Mouse (Mus musculus) forebrain, embryonic 16.5 days (tissue): Measurements from ENCODE around the gene Fryl. TPM values are rescaled to one million over a fixed set of nuclear protein-coding genes. Genes with fewer than 3 reads are reported as not detected.

Source experiments
- ATAC-seq: fragments of 200-750 bp; cut with Nextera tagmentation; 2 replicates; pipeline ENCODE4 v1.8.0; 2017; ENCODE audit warnings: mild to moderate bottlenecking, moderate library complexity
- H3K27ac ChIP-seq: fragments of 300-500 bp; sonication (generic); 2 replicates; pipeline ENCODE4 v1.5.1; 2014; ENCODE audit warnings: low read length, control low read depth
- H3K27me3 ChIP-seq: fragments of 300-500 bp; sonication (generic); replicated peaks from 2 replicates; pipeline ENCODE4 v1.6.1; 2014; ENCODE audit warnings: low read length; ENCODE audit not compliant: control insufficient read depth, insufficient read depth
- H3K36me3 ChIP-seq: fragments of 300-500 bp; sonication (generic); 2 replicates; pipeline ENCODE4 v1.6.1; 2014; ENCODE audit not compliant: control insufficient read depth, insufficient read depth
- H3K4me1 ChIP-seq: fragments of 300-500 bp; sonication (generic); replicated peaks from 2 replicates; pipeline ENCODE4 v1.6.1; 2014; ENCODE audit warnings: low read length; ENCODE audit not compliant: control insufficient read depth, insufficient read depth
- H3K4me2 ChIP-seq: fragments of 300-500 bp; sonication (generic); 2 replicates; pipeline ENCODE4 v1.6.1; 2014; ENCODE audit warnings: mild to moderate bottlenecking, low read length, control low read depth
- H3K4me3 ChIP-seq: fragments of 300-500 bp; sonication (generic); replicated peaks from 2 replicates; pipeline ENCODE4 v1.5.1; 2014; ENCODE audit warnings: mild to moderate bottlenecking, low read length, control low read depth
- H3K9ac ChIP-seq: fragments of 300-500 bp; sonication (generic); replicated peaks from 2 replicates; pipeline ENCODE4 v1.6.1; 2014; ENCODE audit warnings: low read depth, low read length, control low read depth
- H3K9me3 ChIP-seq: fragments of 300-500 bp; sonication (generic); 2 replicates; pipeline ENCODE4 v1.6.1; 2016; ENCODE audit warnings: low read length; ENCODE audit not compliant: control insufficient read depth
- WGBS: fragments of 180-500 bp; shearing (Covaris S2); extraction: QIAGEN DNeasy Blood & Tissue Kit; methylation state at CpG from one replicate; pipeline ENCODE4 v1.1.7; 2014; 5-methylcytosine and 5-hydroxymethylcytosine counted together
- polyA plus RNA-seq: library from polyadenylated mRNA; unstranded; fragments of >200 nt; fragmentation: Nextera tagmentation; extraction: Ambion mirVana; gene quantifications from 2 replicates; pipeline ENCODE4 v1.2.1, GENCODE M21; 2015

Gene Fryl
- polyA plus RNA-seq, 1 experiment from 2014 or later: 50.7 TPM

DNA sequence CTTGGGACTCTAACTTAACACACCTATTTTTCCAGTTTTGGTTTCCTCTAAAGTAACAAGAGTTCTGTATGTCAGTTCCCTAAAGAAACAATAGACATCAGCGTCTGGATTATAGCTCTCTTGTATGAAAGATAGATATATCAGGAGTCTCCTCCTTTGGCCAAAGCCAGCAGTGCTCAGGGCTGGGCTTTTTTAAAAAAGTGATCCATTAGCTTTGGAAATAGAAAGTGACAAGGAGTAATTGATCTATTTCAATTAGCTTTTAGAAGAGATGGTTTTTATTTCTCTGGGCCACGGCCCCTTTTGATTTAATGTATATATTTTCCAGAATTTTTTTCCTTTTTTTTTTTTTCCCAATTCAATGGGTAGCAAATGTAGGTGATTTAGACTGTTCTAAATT lies 261.5 kb downstream of the Fryl start:
- 60% methylated on average over 2 of the region's 2 CpGs for WGBS
- Histone ChIP-seq H3K27ac (no peak overlapping the region), H3K27me3 (no peaks in the 10 kb centered on the region), H3K4me1 (peaks cover 4% of the 10 kb centered on the region; the same call in 1 of the 2 replicates), H3K4me3 (no peak overlapping the region), H3K4me2 (no peak overlapping the region), H3K9me3 (no peaks in the 10 kb centered on the region), H3K36me3 (no peaks in the 10 kb centered on the region), H3K9ac (no peak overlapping the region)
- ATAC-seq: no peak

GRCm38 (mm10) chr5:72994424-72994823 lies 262.0 kb downstream of the Fryl start:
- H3K9ac ChIP-seq: no peak overlapping the region
- no peak overlapping the region for H3K4me2 ChIP-seq
- H3K27ac ChIP-seq: no peak overlapping the region
- no peaks in the 10 kb centered on the region for H3K9me3 ChIP-seq
- H3K4me3 ChIP-seq: no peak overlapping the region
- peaks cover 4% of the 10 kb centered on the region; the same call in 1 of the 2 replicates for H3K4me1 ChIP-seq
- 31% methylated on average over 8 of the region's 8 CpGs for WGBS
- no peaks in the 10 kb centered on the region for H3K27me3 ChIP-seq
- no peaks in the 10 kb centered on the region for H3K36me3 ChIP-seq
- no peak for ATAC-seq

GRCm38 (mm10) chr5:72992474-72992873 lies 263.9 kb downstream of the Fryl start:
- ATAC-seq: no peak
- H3K36me3 ChIP-seq: no peaks in the 10 kb centered on the region
- H3K4me2 ChIP-seq: no peak overlapping the region
- no peak overlapping the region for H3K4me3 ChIP-seq
- H3K9me3 ChIP-seq: no peaks in the 10 kb centered on the region
- no peak overlapping the region for H3K27ac ChIP-seq
- no peak overlapping the region for H3K9ac ChIP-seq
- peaks cover 4% of the 10 kb centered on the region; the same call in 1 of the 2 replicates for H3K4me1 ChIP-seq
- H3K27me3 ChIP-seq: no peaks in the 10 kb centered on the region
- 90% methylated on average over 1 of the region's 1 CpGs for WGBS

GRCm38 (mm10) chr5:72989756-72990155 lies 266.7 kb downstream of the Fryl start:
- H3K36me3 ChIP-seq: no peaks in the 10 kb centered on the region
- no peaks in the 10 kb centered on the region for H3K4me1 ChIP-seq
- H3K27me3 ChIP-seq: no peaks in the 10 kb centered on the region
- H3K9ac ChIP-seq: no peak overlapping the region
- H3K27ac ChIP-seq: no peak overlapping the region
- ATAC-seq: no peak
- no peaks in the 10 kb centered on the region for H3K9me3 ChIP-seq
- H3K4me2 ChIP-seq: no peak overlapping the region
- no peak overlapping the region for H3K4me3 ChIP-seq
- 17% methylated on average over 8 of the region's 8 CpGs for WGBS

- Histone ChIP-seq H3K4me3 (no peak overlapping the region), H3K9me3 (no peaks in the 10 kb centered on the region), H3K9ac (no peak overlapping the region), H3K36me3 (no peaks in the 10 kb centered on the region), H3K4me1 (no peaks in the 10 kb centered on the region), H3K27ac (no peak overlapping the region), H3K27me3 (no peaks in the 10 kb centered on the region), H3K4me2 (no peak overlapping the region)
- WGBS: 89% methylated on average over 7 of the region's 7 CpGs
- ATAC-seq: no peak
Observed at GRCm38 (mm10) chr5:72987786-72988185, 268.6 kb downstream of the Fryl start.

- Histone ChIP-seq H3K27me3 (no peaks in the 10 kb centered on the region), H3K4me3 (no peak overlapping the region), H3K9me3 (no peaks in the 10 kb centered on the region), H3K4me1 (no peaks in the 10 kb centered on the region), H3K9ac (no peak overlapping the region), H3K27ac (no peak overlapping the region), H3K4me2 (no peak overlapping the region), H3K36me3 (no peaks in the 10 kb centered on the region)
- 9% methylated on average over 2 of the region's 2 CpGs for WGBS
- no peak for ATAC-seq
Observed at GRCm38 (mm10) chr5:72984091-72984490, 272.3 kb downstream of the Fryl start.

DNA sequence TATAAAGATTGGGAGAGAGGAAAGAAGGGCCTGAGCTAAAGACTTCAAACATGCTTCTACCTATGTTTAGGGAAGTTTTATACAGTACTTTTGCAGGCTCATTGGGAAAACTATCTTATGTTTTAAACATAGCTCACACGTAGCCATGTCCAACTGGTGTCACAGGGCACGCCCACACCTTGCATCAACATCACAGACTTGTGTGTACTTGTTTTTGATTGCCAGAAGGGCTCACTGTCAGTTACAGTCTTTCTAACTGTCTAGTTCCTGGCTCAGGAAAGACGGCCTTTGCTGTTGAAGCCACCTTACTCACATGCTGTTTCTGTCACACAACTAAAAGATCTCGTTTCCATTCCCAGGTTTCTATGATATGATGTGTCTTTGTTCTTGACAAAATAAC lies 279.9 kb downstream of the Fryl start:
- Histone ChIP-seq H3K36me3 (no peaks in the 10 kb centered on the region), H3K4me1 (no peaks in the 10 kb centered on the region)
- 89% methylated on average over 4 of the region's 4 CpGs for WGBS

DNA sequence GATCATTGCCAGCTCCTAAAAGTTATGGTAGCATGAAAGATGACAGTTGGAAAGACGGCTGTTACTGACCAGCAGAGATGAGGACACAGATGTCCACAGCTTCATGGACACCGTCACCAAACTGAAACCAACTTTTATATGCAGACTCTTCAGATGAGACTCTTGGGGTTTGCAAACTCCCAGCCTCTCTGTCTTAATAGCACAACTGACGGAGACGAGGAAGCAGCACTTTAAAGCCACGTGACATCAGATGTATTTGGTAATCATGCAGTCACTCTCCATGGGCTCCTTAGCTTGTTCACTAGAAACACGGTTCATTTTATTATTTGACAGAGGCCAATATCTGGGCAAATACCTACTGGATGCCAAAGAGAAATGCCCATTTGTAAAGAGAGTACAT lies 280.4 kb downstream of the Fryl start:
- Histone ChIP-seq H3K4me3 (no peak overlapping the region), H3K36me3 (no peaks in the 10 kb centered on the region), H3K4me2 (no peak overlapping the region), H3K27me3 (no peaks in the 10 kb centered on the region), H3K9ac (no peak overlapping the region), H3K27ac (no peak overlapping the region), H3K9me3 (no peaks in the 10 kb centered on the region), H3K4me1 (no peaks in the 10 kb centered on the region)
- 92% methylated on average over 6 of the region's 6 CpGs for WGBS
- no peak for ATAC-seq

More for the DNA sequence above, 279.9 kb downstream of the Fryl start:
- no peaks in the 10 kb centered on the region for H3K27me3 ChIP-seq
- H3K4me2 ChIP-seq: no peak overlapping the region
- H3K27ac ChIP-seq: no peak overlapping the region
- no peak for ATAC-seq
- no peaks in the 10 kb centered on the region for H3K9me3 ChIP-seq
- H3K9ac ChIP-seq: no peak overlapping the region
- no peak overlapping the region for H3K4me3 ChIP-seq

GRCm38 (mm10) chr5:72974602-72975001 lies 281.8 kb downstream of the Fryl start, which contains the start of gene Gm10135:
Gm10135 (minus strand) TSS chr5:72974702.
- no peak within 1 kb of the TSS for H3K9ac ChIP-seq
- H3K9me3 ChIP-seq: no peaks in the 10 kb centered on the region
- ATAC-seq: no peak
- H3K27me3 ChIP-seq: no peaks in the 10 kb centered on the region
- H3K36me3 ChIP-seq: no peaks in the 10 kb centered on the region; the same call in 1 of the 2 replicates
- no peaks in the 10 kb centered on the region for H3K4me1 ChIP-seq
- H3K27ac ChIP-seq: no peak within 1 kb of the TSS
- WGBS: 97% methylated on average over 7 of the region's 7 CpGs
- H3K4me3 ChIP-seq: no peak within 1 kb of the TSS
- no peak within 1 kb of the TSS for H3K4me2 ChIP-seq

GRCm38 (mm10) chr5:72972934-72973333 lies 283.5 kb downstream of the Fryl start:
- Histone ChIP-seq H3K27me3 (no peaks in the 10 kb centered on the region), H3K27ac (no peak overlapping the region), H3K4me2 (no peak overlapping the region), H3K9me3 (no peaks in the 10 kb centered on the region), H3K4me1 (no peaks in the 10 kb centered on the region), H3K36me3 (no peaks in the 10 kb centered on the region; the same call in 1 of the 2 replicates), H3K4me3 (no peak overlapping the region), H3K9ac (no peak overlapping the region)
- peak; percentile 52; the same call in 1 of the 2 replicates for ATAC-seq
- 38% methylated on average over 5 of the region's 5 CpGs for WGBS
